Mouse (Mus musculus): ENCODE data around the gene St6gal1.

DNA sequence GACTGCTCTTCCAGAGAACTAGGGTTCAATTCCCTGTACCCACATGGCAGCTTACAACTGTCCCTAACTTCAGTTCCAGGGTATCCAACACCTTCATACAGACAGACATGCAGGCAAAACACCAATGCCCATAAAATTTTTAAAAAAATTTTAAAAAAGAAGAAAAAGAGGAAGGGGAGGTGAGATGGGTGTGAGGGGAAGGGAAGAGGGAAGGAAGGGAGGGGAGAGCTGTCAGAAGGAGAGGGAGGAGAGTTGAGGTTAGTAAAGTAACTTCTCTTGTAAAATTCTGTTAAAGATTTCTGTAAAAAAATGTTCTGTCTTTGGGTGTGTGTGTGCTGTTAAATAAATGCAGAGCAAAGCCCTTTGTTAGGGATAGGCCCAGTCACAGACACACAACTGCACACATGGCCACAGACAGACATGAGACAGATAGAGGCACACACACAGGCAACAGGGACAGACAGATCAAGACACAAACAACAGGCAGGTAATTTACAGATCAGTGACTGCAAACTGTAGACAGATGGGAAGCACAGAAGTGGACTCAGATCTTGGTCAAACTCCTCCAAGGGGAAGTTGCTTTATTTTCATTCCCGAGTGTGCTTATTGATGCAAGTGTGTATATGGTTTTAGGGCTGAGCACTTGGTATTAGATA lies 42.5 kb upstream of the St6gal1 start:
- TF ChIP-seq CTCF (IDR thresholded peaks at IDR 0.05; ENCODE audit: extremely low read depth, insufficient read depth, low read length), result no peak
- TF ChIP-seq POLR2A (IDR thresholded peaks at IDR 0.05; ENCODE audit: extremely low read depth, insufficient read depth, low read length), result no peak
